Mouse (Mus musculus): ENCODE measurements at regions not wholly inside any gene's neighbourhood (a gene's known extent, or its start where the extent isn't known, plus 50 kb on each side); places are given as distances from the start of the nearest gene placed in this dataset.

DNA sequence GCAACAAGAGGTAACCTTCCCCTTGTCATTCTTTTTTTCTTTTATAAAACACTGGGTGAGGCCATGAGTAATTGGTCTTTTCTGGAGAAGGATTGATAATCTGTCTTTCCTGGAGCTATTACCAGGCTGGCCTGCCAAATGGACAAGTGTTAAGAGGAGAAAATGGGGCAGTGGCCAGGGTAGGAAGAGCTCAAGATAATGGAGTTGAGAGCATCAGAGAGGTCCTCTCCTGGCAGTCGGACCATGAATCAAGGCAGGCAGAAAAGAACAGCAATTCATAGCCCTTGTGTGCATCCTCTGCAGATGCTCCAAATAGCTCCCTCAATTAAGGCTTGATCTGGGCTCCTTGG is 208.2 kb downstream of the Rpl10-ps3 start:
- DNase-seq = no peak

DNA sequence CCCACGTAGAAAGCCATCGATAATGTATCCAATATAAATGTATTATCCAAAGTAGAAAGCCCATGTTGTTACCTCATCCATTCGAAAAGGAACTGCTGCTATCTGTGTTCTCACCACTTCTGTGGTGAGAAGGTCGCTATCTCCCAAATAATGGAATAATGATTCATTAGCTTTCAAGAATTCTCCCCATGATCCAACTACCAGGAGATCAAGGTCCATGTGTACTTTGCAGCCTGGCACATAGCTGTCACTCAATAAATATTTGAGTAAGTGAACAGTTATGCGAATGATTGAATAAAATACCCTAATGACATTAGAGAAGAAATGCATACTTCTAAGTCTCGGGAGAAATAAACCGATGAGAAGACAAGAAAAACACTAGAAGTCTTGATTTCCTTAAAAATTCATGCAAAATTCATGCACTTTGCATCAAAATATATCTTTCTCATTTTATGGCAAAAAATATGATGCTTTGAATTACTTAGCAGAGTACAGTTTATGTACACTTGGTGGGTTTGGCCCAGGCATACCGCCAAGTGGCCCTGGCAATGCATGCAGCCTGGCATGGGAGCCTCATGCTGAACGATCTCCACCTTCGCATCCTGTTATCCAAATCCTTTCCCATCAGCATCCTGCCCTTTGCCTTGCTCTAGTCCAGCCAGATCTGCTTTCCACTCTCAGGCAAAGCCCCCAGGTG is 208.7 kb downstream of the Rpl10-ps3 start:
- DNase-seq = no peak

DNA sequence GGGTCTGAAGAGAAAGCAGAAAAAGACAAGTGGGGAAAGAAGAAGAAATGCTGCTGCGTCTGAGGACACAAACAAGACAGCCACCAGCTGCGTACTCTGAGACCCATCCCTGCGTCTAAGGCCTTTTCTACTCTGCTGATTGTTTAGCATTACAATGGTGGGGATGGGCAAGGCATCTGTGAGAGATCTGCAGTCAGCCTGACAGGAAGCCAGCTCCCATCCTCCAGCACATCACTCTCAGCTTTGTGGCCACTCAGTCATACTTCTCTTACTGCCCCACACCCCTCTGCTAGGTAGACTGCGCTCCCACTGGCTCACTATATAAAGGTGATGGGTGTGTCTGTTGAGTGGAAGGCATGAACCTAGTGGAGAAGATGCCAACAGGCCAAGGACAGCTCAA is 220.5 kb downstream of the Rpl10-ps3 start:
- no peak for DNase-seq

DNA sequence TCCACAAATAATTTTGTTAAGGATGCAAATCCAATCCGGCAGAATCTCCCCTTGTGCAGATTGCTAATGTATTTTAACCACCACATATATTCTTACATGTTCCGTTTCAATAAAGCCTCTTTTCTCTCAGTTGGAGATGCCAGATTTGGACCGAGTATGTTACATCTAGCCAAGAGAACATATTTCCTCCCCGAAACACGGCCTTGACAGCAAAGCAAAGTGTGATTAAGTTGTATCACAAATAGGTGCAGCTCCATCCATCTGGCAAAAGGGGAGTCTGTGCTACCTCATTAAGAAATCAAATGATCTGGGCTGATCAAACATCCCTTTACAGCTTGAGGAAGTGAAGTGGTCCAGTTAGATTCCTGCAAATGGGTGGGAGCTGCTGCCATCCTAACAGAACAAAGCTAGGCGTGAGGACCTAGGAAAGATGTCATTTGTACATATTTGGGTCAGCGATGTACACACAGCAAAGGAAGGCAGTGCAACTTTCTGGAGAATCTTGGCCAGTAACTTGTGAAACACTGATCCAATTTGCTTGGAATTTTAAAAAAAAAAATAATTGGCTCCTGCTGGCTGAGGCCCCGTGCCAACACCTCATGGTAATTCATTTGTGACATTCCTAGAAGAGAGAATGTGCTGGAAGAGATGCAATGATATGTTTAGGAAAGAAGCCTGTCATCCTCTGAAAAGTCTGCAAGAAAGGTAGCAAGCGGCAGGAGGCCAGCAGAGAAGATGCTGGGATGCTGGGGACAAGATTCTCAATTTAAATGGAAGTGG is 223.8 kb downstream of the Rpl10-ps3 start:
- DNase-seq = peak in 1 of 2 experiments; percentile 21

DNA sequence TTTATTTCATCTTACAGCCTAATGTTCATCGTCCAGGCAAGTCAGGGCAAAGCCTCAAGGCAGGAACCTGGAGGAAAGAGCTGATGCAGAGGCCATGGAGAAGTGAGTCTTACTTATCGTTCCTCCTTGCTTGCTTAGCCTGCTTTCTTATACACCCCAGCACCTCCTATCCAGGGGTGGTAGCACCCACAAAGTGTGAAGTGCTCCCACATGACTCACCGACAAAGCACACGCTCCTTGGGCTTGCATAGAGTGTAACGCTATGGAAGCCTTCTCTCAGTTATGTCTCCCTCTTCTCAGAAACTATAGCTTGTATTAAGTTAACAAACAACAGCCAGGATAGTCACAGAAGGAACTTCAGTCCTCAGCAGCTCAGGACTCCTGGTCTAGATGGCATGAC is 225.4 kb downstream of the Rpl10-ps3 start:
- no peak for DNase-seq

DNA sequence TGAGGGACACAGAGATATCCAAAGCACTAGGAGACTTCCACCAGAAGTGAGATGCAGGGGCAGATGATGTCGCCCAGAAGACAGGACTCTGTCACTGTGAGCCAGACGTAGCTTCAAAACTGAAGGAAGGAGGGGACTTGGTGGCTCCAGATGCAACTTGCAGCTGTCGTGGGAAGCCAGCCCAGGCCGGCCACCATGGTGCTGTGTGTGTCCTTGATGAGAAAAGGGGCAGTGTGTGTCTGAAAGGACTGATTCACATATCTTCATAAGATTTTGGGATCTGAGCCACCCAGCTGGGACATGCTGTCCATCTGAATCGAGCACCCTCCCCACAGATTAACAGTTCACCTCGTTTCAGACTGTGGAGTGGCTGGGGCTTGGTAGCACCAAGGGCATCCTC is 226.2 kb downstream of the Rpl10-ps3 start:
- no peak for DNase-seq

DNA sequence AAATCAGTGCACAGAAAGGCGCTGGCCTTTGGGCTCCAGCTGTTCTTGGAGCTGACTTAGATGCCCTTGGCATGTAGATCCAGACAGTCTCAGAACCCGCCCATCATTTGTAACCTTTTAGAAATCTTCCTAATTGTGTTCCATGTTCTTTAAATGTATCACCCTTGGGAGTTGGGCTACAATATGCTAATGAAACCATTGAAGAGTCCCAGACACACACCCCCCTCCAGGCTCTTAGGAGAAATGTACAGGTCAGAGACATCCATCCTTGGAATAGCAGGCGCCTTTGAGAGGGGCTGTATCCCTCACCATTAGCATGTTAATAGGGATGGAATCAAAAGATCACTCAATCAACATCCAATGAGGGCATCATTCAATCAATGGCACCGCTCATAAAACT is 238.2 kb downstream of the Rpl10-ps3 start:
- DNase-seq = no peak

DNA sequence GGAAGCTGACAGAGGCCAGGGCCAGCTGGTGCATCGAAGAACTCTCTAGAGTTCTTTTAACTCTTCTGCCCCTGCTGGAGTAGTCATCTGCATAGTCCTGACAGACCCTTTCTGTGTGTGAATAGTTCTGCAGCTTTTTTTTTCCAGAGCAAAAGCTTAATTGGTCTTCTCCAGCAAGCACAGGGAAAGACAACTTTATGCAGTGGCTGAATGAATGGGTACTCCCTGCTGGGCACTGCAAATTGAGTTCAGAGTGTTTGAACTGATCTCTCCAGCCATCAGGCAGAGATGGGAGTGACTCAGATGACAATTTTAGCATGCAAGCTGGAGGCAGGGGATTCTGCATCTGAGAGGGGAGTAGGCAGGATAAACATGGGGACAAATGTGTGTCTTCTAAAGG is 242.0 kb downstream of the Rpl10-ps3 start:
- no peak for DNase-seq

DNA sequence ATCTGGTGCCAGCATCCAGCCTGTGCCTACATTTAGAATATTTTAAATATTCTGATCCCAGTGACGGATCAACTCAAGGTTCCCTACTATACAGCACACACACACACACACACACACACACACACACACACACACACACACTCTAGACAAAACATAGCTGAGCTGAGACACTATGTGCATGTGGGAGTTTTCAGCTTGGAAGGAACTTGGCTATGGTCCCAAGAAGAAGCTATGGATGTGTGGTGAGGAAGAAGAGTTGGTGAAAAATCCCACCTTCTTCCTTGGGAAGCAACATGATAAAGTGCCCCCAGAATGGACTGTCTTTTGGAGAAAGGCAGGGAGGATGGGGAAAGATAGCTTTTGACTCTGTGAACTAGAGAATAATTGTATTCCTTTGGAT is 243.7 kb downstream of the Rpl10-ps3 start:
- DNase-seq = no peak

DNA sequence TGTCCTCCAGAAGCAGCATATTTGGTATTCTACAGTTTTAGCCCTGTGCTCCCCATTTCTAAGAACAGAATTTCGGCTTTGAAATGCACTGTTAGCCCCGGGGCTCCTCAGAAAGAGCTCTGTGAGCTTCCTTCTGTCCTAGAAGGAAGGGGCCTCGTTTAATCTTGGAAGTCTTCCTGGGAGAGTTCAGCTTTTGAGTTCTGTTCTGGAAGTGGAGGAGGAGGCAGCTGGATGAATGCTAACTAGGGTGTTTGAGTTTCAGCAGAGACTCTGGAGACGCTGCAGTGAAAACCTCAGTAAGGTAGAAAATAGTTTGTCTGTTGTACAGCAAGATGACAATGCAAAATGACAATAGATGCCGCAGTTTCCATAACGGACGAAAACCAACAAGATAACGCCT is 253.8 kb downstream of the Rpl10-ps3 start:
- DNase-seq = no peak

DNA sequence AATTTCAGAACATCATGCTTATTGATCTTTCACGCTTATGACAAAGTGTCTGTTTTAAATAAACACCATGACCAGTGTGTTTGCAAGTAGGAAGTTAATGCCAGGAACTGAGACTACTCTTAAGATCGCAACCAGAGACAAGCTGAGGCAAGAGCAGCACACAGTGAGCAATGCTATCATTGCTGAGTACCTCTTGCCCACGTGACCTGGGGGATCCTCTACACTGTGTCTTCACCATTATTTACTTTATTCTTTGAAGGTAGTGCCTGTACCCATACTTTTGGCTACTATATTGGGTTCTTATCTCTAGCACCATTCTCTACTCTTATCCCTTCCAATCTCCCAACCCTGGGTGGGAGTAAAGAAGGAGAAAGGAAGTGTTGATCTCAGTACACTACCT is 254.9 kb downstream of the Rpl10-ps3 start:
- DNase-seq = no peak

DNA sequence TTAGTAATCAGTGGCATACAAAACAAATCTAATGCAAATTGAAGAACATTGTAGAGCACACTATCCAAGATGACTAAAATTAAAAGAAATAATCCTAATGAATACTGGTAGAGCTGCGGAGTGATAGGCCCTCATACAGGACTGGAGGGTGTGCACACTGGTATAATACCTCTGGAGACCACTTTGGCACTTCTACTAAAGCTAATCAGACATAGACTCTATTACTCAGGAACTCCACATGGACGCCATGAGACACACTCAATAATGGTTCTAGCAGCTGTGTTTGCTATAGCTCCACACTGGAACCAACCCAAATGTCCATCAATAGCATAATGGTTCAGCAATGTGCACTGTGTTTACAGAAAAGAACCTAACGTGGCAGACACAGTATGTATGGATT is 264.6 kb downstream of the Rpl10-ps3 start:
- no peak for DNase-seq

DNA sequence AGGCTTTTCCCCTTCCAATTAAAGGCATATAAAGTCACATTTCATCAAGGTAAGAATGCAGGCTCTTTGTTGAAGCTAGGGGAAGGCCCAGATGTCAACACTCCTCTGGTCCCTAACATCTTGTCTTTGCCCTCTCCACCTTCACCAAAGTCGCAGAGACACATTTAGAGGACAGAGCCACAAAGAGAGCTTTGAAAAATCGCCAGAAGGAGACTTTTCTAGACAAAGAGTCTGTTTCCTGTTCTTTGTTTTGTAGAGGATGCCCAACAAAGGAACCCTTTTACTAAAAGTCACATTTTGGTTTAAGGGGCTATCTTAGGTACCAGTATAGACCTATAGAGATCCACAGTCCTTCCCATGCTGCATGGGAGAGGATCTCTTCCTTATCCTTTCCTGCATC is 269.9 kb upstream of the Ncam1 start:
- no peak for DNase-seq

DNA sequence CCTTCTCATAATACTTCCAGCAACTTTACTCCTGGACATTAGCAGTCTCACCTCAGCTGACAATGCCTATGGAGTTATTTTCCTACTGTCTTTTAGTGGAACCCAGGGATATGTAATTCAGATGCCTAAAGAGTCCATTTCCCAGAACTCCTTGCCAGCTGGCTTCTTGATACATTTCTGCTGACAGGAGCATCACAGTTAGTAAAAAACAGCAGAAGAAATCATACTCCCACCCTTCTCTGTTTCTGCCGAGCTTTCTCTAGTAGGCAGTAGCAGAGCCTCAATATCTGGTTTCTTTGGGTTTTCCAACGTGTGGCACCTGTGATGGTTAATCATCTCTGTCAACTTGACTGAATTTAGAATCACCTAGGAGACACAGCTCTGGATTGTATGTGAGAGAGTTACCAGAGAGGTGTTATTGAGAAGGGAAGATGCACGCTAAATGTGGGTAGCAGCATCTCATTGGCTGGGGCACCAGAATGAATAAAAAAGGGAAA is 269.1 kb upstream of the Ncam1 start:
- no peak for DNase-seq

DNA sequence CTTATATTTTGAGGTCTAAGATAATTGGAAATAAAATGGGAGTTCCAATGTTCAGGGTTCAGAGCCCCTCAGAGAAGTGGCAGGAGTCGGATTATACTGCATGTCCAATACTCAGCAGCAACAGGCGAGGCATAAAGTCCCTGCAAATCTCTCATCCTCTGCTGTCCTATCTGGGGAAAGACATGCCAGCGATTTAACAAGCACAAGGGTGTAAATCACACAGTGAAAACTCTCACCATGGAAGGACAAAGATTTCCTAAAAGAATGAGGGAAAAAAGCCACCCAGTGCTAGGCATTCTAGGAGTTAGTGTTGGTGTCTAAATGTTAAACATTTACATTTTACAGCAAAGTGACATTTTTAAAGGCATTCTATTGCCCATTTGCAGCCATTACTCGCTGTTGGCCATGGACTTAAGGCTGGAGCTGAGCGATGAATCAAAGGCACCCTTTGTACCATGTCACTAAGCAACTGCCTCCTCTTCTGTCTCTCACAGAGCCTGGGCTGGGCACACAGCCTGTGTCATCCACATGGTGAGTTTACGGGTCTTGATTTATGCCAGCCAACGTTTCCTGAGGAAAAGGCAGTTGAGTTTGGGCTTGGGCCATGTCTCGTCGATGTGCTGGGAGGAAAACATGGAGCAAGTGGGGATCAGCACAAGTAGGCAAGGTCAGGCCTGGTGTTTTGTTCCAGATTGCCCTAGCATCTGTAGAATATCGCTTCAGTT is 265.9 kb upstream of the Ncam1 start:
- DNase-seq = no peak

DNA sequence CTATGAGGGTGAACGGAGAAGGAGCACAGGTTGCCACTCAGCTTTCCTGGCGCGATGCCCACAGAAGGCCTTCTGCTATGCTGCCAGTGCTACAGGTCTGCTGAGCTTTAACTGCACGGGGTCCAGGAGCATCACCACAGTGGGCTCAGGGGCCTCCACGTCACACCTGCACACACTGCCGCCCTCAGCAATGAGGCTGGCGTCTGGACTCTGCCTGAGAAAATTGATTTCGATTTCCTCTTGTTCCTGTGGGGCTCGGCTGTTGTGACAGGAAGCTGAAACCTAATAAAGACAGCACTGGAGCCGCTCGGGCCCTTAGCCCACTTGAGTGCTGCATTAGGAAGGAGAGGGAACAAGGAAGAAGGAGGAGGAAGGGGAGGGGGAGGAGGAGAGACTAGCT is 239.5 kb upstream of the Ncam1 start:
- DNase-seq = peak; percentile 34 to 47

DNA sequence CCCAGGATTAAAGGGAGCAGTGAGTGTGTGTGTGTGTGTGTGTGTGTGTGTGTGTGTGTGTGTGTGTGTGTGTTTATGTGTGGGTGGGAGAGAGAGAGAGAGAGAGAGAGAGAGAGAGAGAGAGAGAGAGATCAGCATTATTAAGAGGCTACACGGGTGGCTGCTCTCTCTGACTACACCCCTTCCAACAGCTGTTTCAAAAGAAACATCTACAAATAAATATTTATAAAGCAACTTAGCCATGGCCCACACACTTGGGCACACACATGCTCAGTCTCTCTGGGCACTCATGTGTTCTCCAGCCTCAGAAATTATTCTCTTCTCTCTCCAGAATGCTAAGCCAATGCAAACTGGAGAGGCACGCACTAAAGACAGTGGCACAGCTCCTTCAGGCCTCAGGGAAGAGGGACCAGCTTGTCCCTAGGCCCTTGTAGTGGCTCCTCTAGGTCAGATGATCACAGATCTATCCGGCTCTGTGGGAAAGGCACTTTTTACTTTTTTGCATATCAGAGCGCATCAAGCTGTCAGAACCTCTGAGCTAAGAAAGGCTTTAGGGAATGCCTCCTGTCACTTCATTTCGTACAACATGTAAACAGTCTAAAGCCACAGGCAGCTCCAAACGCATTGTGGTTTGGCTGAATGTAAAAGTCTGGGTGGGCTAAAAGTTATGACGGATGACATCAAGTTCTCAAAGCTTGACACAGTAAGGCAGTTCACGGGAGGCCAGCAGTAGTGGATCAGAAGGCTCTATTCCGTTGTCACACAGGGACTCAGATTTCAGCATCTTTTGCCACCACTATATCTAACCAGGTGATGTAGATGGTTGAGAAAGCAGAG is 233.8 kb upstream of the Ncam1 start:
- peak in 1 of 2 experiments; percentile 40 for DNase-seq

DNA sequence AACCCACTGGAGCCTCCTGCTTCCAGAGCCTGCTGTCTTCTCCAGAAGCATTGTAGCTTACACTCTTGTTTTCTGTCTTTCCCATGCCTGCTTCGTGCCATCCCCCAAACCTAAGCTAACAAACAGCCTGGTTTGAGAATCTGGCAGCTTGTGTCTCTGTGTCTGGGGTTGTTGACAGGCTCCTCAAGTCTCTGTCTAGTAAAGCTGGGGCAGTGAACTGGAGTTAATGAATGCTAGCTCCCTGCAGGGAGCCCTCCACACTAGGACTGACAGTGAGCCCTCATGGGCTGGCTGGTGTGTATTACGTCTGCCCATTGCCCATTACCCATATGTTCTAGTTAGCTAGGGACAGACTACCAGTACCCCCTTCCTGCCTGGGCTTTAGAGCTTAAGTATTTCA is 232.6 kb upstream of the Ncam1 start:
- DNase-seq = no peak

DNA sequence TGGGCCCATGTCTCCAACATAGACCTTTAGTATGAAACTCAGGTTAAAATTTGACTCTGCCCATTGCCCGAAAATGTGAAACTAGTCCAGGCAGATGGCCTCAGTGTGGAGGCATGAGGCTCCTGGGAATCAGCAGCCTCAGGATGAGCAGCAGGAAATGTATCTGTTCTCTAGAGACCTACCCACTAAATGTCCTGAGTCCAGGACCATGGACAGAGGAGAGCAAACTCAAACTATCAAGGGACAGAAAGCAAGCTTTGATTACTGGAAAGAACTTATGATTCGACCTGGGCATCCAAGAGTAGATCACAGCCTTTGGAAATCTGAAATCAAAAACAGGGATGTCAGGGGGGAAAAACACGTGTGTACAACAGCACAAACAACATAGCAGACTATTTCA is 230.3 kb upstream of the Ncam1 start:
- peak; percentile 54 to 67 for DNase-seq

DNA sequence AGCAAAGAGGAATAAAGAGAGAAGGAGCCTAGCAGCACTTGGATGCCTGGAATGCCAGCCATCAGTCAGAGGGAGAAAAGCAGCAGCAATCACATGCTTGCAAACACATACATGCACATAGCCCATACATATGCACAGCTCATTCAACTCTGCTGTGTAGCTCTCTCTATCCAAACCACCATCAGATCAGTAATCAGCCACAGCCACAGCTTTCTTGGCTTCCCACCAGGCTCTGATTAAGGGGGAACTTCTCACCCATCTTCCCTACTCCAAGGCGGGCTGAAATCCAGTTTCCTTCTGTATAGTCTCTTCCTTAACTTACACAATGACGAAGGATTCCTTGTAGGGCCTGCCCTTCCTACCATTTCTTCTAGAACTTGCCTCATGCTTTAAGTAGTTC is 229.8 kb upstream of the Ncam1 start:
- DNase-seq = no peak

DNA sequence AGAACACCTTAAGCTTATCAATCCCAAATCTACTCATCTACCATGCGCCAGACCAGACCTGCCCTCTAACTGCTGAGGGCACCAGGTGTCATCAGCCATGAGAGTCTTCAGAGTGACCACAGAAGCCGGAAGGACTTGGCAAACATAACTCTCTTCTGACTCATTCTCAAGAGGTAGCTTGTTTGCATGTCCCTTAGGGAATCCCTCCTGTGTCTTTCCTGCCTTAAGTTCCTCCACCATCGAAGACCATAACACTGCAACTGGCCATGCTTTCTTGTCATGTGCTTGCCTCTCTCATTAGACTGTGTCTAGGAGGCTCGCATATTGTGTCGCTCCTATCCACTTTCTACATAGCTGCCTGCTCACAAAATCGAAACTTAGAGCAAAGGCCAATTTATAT is 226.1 kb upstream of the Ncam1 start:
- DNase-seq = no peak

DNA sequence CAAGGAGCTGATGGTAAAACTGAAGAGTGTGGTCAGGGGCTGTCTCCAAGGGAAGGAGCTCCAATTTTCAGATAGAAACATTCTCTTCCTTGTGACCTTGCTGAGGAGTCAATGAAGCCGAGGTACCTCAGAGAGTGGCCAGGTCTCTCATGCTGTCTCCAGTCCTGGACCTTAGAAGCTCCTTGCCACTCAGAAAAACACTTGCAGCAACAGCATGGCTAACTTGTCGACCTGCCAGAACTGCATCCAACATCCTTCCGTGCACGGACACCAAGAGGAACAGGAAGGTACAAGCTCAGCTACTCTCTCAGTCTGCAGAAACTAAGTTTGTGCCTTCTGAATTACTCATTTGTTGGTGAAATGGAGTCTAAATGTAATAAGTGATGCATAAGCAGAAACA is 214.9 kb upstream of the Ncam1 start:
- no peak for DNase-seq
